Mouse (Mus musculus) liver, postnatal 0 days (tissue): Measurements from ENCODE around the gene Susd1.
A peak's percentile ranks its signal among the peaks of the same experiment; 100 is the strongest.

ENCODE experiments used
- CTCF ChIP-seq: sonication (generic); IDR thresholded peaks from 2 replicates; pipeline ENCODE4 v1.5.1; 2016; ENCODE audit warnings: antibody characterized with exemption, low read depth
- EP300 ChIP-seq: IDR thresholded peaks from 2 replicates; pipeline ENCODE4 v1.6.1; 2016; ENCODE audit warnings: antibody characterized with exemption, low read depth, mild to moderate bottlenecking

- TF ChIP-seq CTCF = peak; percentile 46
- TF ChIP-seq EP300 = no peak
Observed at GRCm38 (mm10) chr4:59278410-59278809, 160.0 kb downstream of the Susd1 start.
